Mouse (Mus musculus) urinary bladder, adult 18-20 months (tissue): ENCODE measurements around the gene Wasf2.

ENCODE experiments used
- DNase-seq, 2 experiments: peaks; one replicate each; pipeline ENCODE4 v3.0.0; 2022; ENCODE audit warnings: low spot score in 2 of 2, mixed read lengths in 2 of 2

Wasf2 gene

DNA sequence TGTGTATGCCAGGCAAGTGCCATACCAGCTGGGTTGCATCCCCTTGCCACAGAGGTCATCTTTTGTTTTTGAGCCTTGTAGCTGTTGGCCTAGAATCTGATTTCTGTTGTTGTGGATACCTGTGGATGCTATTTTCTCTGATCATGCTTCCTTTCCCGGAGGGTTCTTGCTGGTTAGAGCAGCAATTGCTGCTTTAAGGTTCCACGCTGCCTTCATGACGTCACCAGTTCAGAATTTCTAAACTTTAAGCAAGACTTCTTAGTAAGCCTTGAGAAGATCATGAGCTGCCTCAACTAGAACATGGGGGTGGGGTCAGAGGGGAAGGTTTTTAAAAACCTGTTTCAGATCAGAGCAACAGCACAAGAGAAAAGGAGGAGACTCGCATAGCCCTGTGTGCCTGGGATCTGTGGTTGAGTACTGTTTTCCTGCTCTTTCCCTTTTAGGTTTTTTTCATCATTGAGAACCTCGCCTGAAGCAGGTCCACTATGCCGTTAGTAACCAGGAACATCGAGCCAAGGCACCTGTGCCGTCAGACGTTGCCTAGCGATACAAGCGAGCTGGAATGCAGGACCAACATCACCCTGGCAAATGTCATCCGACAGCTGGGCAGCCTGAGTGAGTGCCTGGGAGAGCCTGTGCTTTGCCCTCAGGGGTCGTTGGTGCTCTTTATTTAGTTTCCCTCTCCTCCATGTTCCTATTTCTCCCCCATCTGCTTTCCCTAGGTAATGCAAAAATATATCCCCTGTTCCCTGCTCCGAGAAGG lies 45.9 kb downstream of the Wasf2 start:
- no peak for DNase-seq

- no peak for DNase-seq
Measured at GRCm38 (mm10) chr4:133176761-133177403, 46.6 kb downstream of the Wasf2 start.

DNA sequence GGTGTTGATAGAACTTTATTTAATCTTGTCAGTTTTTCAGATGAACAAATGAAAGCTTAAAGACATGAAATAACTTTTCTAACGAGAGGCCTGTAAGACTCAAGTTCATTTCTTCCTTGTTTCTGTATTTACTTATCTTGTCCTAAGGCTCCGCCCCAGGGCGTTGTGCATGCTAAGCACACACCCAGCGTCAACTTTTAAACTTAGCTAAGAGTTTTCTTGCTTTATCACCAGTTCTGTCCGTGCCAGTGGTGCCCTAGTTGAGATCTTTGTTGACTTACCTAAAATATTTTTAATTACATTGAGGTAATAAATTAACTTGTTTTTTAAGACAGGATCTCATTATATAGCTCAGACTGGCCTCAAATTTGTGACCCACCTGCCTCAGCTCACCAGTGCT lies 48.0 kb downstream of the Wasf2 start:
- DNase-seq = no peak

- no peak for DNase-seq
Measured at GRCm38 (mm10) chr4:133179258-133179657, 49.0 kb downstream of the Wasf2 start.

DNA sequence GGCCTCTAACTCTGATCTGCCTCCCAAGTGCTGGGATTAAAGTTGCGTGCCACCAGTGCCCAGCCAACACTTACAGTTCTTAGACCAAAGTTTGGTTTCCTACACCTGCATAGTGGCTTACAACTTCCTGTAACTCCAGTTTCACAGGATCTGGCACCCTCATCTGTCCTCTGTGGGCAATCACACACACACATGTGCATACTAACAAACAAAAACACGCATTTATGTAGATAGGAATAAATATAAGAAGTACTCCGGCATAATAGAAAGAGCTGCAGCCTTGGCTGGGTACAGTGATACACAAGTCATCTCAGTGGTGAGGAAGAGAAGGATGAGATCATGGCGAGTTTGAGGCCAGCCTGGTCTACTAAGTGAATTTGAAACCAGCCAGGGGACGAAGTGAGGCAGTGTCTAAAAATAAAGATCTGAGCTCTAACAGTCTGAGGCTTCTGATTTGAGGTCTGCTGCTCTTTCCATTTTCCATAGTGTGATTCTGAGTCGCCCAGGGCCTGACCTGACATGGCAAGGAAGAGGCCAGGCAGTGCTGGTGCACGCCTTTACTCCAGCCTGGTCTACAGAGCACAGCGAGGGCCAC lies 52.2 kb downstream of the Wasf2 start:
- no peak for DNase-seq

GRCm38 (mm10) chr4:133184031-133184897 lies 54.0 kb downstream of the Wasf2 start:
- DNase-seq = no peak

- peak in 1 of 2 experiments; percentile 78 for DNase-seq
Measured at GRCm38 (mm10) chr4:133184898-133185665, 54.8 kb downstream of the Wasf2 start.

DNA sequence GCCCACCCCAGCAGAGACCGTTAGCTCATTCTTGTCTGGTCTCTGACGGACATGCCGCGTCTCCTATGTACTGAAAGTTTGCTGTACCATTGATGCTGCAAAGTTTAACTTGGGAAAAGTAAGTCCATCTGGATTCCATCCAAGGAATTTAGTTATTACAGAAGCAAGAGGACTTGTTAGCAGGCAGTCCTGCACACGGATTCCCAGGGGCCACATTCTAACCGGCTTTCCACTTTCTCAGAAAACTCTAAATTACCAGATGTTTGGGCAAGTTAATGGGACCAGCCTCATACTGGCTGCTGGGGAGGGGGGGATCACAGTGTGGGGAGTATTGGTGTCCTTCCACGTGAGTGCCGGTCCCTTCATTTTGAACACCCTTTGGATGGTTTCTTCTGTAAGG lies 55.6 kb downstream of the Wasf2 start:
- DNase-seq = no peak

- DNase-seq = no peak
Measured at GRCm38 (mm10) chr4:133186856-133187255, 56.6 kb downstream of the Wasf2 start.

DNA sequence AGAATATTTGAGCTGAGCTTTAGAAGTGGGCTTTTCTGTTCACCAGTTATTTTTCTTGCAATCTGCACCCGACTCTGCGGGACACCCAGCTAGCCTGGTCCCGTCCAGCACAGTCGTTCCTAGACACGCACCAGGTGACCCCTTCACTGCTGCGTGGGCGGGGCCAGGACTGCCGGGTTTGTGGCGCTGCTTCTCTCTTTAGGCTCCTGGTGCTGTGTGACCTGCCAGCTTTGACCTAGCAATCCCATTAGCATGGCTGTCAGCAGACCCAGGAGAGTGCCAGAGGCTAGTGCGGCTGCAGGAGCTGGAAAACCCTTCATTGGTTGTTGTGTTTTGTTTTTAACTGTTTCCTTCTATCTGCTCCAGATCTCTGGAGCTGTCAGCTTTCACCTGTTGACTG lies 59.1 kb downstream of the Wasf2 start:
- no peak for DNase-seq

- DNase-seq = no peak
Measured at GRCm38 (mm10) chr4:133194482-133194881, 64.2 kb downstream of the Wasf2 start.

DNA sequence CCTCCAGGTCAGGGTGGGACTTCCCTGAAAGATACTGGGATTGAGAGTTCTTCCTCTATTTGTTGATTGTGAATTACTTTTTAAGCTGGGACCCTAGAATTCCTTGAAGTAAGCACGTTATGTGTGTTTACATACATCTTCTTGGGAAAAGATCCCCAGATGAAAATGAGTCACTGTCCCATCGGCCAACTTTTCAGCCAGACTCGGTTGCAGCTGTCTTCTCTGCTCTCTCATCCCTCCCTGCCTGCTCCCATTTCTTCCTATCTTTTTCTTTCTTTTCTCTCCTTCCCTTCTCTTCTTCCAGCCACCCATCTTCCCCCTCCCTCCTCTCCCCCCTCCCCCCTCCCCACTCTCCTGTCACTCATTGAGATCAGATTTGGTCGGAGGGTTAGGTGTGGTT lies 64.7 kb downstream of the Wasf2 start:
- DNase-seq = no peak

- no peak for DNase-seq
Measured at GRCm38 (mm10) chr4:133196136-133196535, 65.8 kb downstream of the Wasf2 start.

GRCm38 (mm10) chr4:133196852-133197251 lies 66.5 kb downstream of the Wasf2 start:
- no peak for DNase-seq

- no peak for DNase-seq
Measured at GRCm38 (mm10) chr4:133197355-133197754, 67.0 kb downstream of the Wasf2 start.

GRCm38 (mm10) chr4:133197801-133198286 lies 67.5 kb downstream of the Wasf2 start:
- DNase-seq = no peak

GRCm38 (mm10) chr4:133198337-133199180 lies 68.3 kb downstream of the Wasf2 start:
- DNase-seq = no peak

DNA sequence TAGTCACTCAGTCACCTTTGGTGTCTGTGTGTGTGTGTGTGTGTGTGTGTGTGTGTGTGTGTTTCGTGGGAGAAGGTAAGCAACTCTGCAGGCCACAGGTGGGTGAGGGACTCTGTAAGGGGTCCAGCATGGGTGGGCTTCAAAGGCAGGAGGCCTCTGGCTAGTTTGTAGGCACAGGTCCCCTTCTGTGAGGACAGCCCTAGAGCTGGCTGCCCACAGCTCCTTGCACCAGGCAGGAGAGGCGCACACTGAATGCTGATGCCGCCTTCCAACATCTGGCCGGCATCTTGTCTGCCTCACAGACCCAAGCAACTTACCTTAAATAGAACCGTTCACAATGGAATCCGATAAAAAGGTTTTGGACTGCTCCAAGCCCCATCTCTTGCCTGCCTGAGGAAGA lies 69.4 kb downstream of the Wasf2 start:
- no peak for DNase-seq

- DNase-seq = peak in 1 of 2 experiments; percentile 28
Measured at GRCm38 (mm10) chr4:133200343-133200742, 70.0 kb downstream of the Wasf2 start.
